Mouse (Mus musculus) hindbrain, embryonic 12.5 days (tissue): ENCODE results near the gene Dcakd. TPM values are rescaled to one million over a fixed set of nuclear protein-coding genes. Genes with fewer than 3 reads are reported as not detected.
"Not testable (repeated sequence)": the region's sequence is repeated elsewhere in the genome, so short reads cannot be mapped to it uniquely, and the experiment has no call there.

Experiments used
- ATAC-seq: fragments of 200-750 bp; cut with Nextera tagmentation; 2 replicates; pipeline ENCODE4 v1.8.0; 2017; ENCODE audit warnings: moderate TSS enrichment; ENCODE audit not compliant: low FRiP score
- H3K27ac ChIP-seq: fragments of 300-500 bp; sonication (generic); 2 replicates; pipeline ENCODE4 v1.5.1; 2016; ENCODE audit warnings: mild to moderate bottlenecking
- H3K27me3 ChIP-seq: fragments of 300-500 bp; sonication (generic); 2 replicates; pipeline ENCODE4 v1.6.1; 2016; ENCODE audit warnings: mild to moderate bottlenecking
- H3K36me3 ChIP-seq: fragments of 300-500 bp; sonication (generic); 2 replicates; pipeline ENCODE4 v1.6.1; 2016; ENCODE audit warnings: mild to moderate bottlenecking
- H3K4me1 ChIP-seq: fragments of 300-500 bp; sonication (generic); 2 replicates; pipeline ENCODE4 v1.6.1; 2016
- H3K4me2 ChIP-seq: fragments of 300-500 bp; sonication (generic); replicated peaks from 2 replicates; pipeline ENCODE4 v1.6.1; 2016; ENCODE audit warnings: mild to moderate bottlenecking
- H3K4me3 ChIP-seq: fragments of 300-500 bp; sonication (generic); 2 replicates; pipeline ENCODE4 v1.5.1; 2016; ENCODE audit warnings: mild to moderate bottlenecking
- H3K9ac ChIP-seq: fragments of 300-500 bp; sonication (generic); 2 replicates; pipeline ENCODE4 v1.6.1; 2016; ENCODE audit warnings: mild to moderate bottlenecking, moderate library complexity
- H3K9me3 ChIP-seq: fragments of 300-500 bp; sonication (generic); replicated peaks from 2 replicates; pipeline ENCODE4 v1.6.1; 2016; ENCODE audit warnings: mild to moderate bottlenecking
- WGBS: fragments of 180-500 bp; shearing (Covaris S2); methylation state at CpG from one replicate; pipeline ENCODE4 v1.1.7; 2016; 5-methylcytosine and 5-hydroxymethylcytosine counted together
- polyA plus RNA-seq: library from polyadenylated mRNA; unstranded; fragments of >200 nt; fragmentation: Nextera tagmentation; extraction: Ambion mirVana; gene quantifications from 2 replicates; pipeline ENCODE4 v1.2.1, GENCODE M21; 2016

Gene Dcakd
- polyA plus RNA-seq, 1 experiment from 2014 or later = 161 TPM

DNA sequence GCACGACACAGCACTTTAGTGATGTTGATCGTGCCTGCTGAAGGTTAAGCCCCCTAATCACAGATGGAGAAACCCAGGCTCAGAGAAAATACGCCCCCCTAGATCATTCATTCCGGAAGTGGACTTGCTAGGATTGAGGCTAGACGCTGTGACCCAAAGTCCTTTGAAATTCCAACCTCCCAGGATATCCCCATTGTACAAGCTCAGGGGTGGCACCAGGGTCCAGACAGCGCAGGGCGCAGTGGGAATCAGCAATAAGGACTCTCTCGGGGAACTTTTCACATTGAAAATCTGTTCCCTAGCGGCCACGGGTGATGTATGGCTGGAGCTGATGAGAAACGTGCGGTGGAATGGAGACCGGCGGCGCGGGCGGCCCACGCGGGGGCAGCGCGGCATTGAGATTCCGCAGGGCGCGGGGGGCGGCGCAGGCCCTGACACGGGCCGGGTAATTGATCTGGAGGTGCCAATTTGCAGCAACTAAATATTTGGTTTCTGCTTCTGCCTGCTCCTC is 38.4 kb downstream of the Dcakd start:
- 6% methylated on average over 28 of the region's 28 CpGs for WGBS
- peaks cover 55% of the 10 kb centered on the region for H3K4me1 ChIP-seq
- peaks cover 10% of the 10 kb centered on the region for H3K36me3 ChIP-seq
- H3K9me3 ChIP-seq = no peaks in the 10 kb centered on the region
- H3K27me3 ChIP-seq = peaks cover 50% of the 10 kb centered on the region
- H3K27ac ChIP-seq = no peak overlapping the region
- H3K4me2 ChIP-seq = peak overlapping the region; percentile 59
- peak overlapping the region; percentile 46 for H3K9ac ChIP-seq
- no peak for ATAC-seq
- H3K4me3 ChIP-seq = peak overlapping the region; percentile 30

- Histone ChIP-seq H3K27me3 (peaks cover 28% of the 10 kb centered on the region), H3K4me3 (no peak overlapping the region), H3K36me3 (no peaks in the 10 kb centered on the region), H3K4me1 (peaks cover 27% of the 10 kb centered on the region), H3K27ac (no peak overlapping the region), H3K9me3 (no peaks in the 10 kb centered on the region), H3K4me2 (no peak overlapping the region), H3K9ac (no peak overlapping the region)
- 46% methylated on average over 6 of the region's 6 CpGs for WGBS
- ATAC-seq = no peak
Measured at GRCm38 (mm10) chr11:102985160-102985559, 43.0 kb downstream of the Dcakd start.

GRCm38 (mm10) chr11:102984615-102985014 is 43.5 kb downstream of the Dcakd start:
- no peak overlapping the region for H3K4me2 ChIP-seq
- peaks cover 22% of the 10 kb centered on the region for H3K27me3 ChIP-seq
- no peaks in the 10 kb centered on the region for H3K9me3 ChIP-seq
- 51% methylated on average over 4 of the region's 4 CpGs for WGBS
- H3K4me1 ChIP-seq = peaks cover 23% of the 10 kb centered on the region
- no peak overlapping the region for H3K27ac ChIP-seq
- ATAC-seq = no peak
- no peak overlapping the region for H3K9ac ChIP-seq
- H3K4me3 ChIP-seq = no peak overlapping the region
- H3K36me3 ChIP-seq = no peaks in the 10 kb centered on the region

- Histone ChIP-seq H3K4me1 (peaks cover 21% of the 10 kb centered on the region), H3K27ac (no peak overlapping the region), H3K4me2 (no peak overlapping the region), H3K9ac (no peak overlapping the region), H3K4me3 (no peak overlapping the region), H3K9me3 (no peaks in the 10 kb centered on the region), H3K36me3 (no peaks in the 10 kb centered on the region), H3K27me3 (peaks cover 17% of the 10 kb centered on the region)
- WGBS = 85% methylated on average over 9 of the region's 9 CpGs
- no peak for ATAC-seq
Measured at GRCm38 (mm10) chr11:102984086-102984485, 44.0 kb downstream of the Dcakd start.

DNA sequence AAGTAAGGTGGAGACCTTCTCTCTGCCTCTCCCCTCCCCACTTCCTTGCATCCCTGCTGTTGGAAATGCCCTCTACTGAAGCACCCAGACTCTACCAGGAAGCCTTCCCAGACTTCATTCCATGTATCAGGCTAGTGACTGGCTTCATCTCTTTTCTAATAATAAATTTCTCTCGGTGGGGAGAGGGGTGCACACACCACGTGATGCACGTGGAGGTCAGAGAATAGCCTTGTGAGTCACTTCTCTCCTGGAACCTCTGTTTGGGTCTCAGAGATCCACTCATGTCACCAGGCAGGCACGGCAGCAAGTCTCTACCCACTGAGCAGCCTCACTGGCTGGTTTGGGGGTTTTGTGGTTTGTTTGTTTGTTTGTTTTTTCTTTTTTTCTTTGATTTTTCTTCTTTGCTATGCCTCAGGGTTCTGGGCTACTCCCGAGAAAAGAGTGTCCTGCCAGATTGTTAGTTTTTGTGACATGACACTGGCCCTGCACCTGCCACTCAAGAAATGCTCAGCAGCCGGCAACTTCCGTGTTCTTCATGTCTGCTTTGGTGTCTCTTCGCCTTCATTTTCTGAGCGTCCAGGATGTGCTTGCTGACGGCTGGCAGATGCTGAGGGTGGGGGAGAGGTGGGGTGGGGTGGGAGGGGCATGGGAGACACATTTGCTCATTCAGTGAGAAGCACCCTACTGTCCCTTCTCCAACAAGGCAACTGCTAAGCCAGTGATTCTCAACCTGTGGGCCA is 46.8 kb downstream of the Dcakd start:
- no peaks in the 10 kb centered on the region for H3K9me3 ChIP-seq
- H3K9ac ChIP-seq = no peak overlapping the region
- peaks cover 21% of the 10 kb centered on the region for H3K4me1 ChIP-seq
- H3K36me3 ChIP-seq = no peaks in the 10 kb centered on the region
- H3K4me2 ChIP-seq = no peak overlapping the region
- 58% methylated on average over 10 of the region's 10 CpGs for WGBS
- H3K27me3 ChIP-seq = peaks cover 10% of the 10 kb centered on the region
- no peak for ATAC-seq
- no peak overlapping the region for H3K27ac ChIP-seq
- no peak overlapping the region for H3K4me3 ChIP-seq

GRCm38 (mm10) chr11:102978052-102978666 is 50.0 kb downstream of the Dcakd start:
- Histone ChIP-seq H3K27ac (no peak overlapping the region), H3K9me3 (no peaks in the 10 kb centered on the region), H3K27me3 (peaks cover 4% of the 10 kb centered on the region; the same call in 1 of the 2 replicates), H3K4me3 (no peak overlapping the region), H3K9ac (no peak overlapping the region), H3K4me1 (peaks cover 14% of the 10 kb centered on the region; the same call in 1 of the 2 replicates), H3K4me2 (no peak overlapping the region), H3K36me3 (no peaks in the 10 kb centered on the region)
- ATAC-seq = no peak
- 49% methylated on average over 6 of the region's 6 CpGs for WGBS

GRCm38 (mm10) chr11:102975966-102976365 is 52.2 kb downstream of the Dcakd start:
- not testable (repeated sequence) for H3K36me3 ChIP-seq, H3K27ac ChIP-seq, H3K9me3 ChIP-seq, H3K4me2 ChIP-seq, H3K9ac ChIP-seq, H3K4me3 ChIP-seq, ATAC-seq
- peaks cover 18% of the 10 kb centered on the region; the same call in 1 of the 2 replicates for H3K4me1 ChIP-seq
- peaks cover 13% of the 10 kb centered on the region for H3K27me3 ChIP-seq
- 87% methylated on average over 9 of the region's 9 CpGs for WGBS

DNA sequence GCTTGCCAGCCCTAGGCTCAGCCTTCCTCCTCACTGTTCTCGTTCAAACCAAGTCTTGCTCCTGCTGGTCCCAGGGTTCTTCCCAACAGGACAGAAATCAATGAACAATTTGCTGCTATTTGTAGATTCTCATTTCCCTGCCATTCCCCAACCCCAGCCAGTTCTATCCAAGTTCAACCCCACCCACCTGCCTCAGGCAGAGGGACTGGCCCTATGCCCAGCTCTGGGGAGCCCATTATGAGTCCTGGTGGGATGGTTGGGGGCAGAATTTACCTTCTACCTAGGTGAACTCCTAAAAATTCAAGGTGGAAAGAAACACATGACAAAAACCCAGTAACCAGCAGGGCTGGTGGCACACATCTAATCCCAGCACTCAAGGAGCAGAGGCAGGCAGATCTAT is 55.8 kb downstream of the Dcakd start:
- Histone ChIP-seq H3K4me1 (peaks cover 4% of the 10 kb centered on the region; the same call in 1 of the 2 replicates), H3K27me3 (peaks cover 26% of the 10 kb centered on the region), H3K9ac (no peak overlapping the region), H3K36me3 (no peaks in the 10 kb centered on the region), H3K27ac (no peak overlapping the region), H3K4me3 (no peak overlapping the region), H3K4me2 (no peak overlapping the region), H3K9me3 (no peaks in the 10 kb centered on the region)
- WGBS = 70% methylated on average over 1 of the region's 1 CpGs
- ATAC-seq = no peak

- H3K4me3 ChIP-seq = no peak overlapping the region
- no peak overlapping the region for H3K27ac ChIP-seq
- no peaks in the 10 kb centered on the region for H3K36me3 ChIP-seq
- H3K4me1 ChIP-seq = peaks cover 4% of the 10 kb centered on the region; the same call in 1 of the 2 replicates
- H3K9me3 ChIP-seq = no peaks in the 10 kb centered on the region
- WGBS = 45% methylated on average over 5 of the region's 5 CpGs
- H3K4me2 ChIP-seq = no peak overlapping the region
- ATAC-seq = no peak
- H3K27me3 ChIP-seq = peaks cover 28% of the 10 kb centered on the region
- no peak overlapping the region for H3K9ac ChIP-seq
Measured at GRCm38 (mm10) chr11:102971604-102972003, 56.5 kb downstream of the Dcakd start.

DNA sequence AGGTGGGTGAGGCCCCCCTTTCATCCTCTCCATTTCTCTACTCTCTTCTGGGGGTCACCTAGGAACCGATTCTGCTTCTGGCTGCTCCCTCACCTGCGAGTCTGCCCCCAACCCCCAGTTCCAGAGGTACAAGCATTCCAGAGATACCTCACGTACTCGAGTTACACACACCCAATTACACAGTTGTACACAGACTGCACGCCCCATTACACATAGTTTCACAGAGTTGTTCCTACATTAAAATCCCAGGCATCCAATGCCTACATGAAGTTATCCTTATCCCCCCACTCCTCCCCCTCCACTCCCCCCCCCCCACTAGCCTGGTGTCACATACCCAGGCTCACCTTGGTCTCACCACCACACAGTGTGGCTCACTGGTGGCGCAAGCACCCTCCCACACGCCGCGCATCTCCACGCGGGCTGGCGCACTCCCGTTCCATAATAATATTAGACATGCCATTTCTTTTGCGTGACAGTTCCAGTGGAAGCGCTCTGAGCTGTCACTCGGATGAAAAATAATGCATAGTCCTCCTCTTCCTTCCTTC is 63.5 kb downstream of the Dcakd start:
- H3K4me1 ChIP-seq = peaks cover 25% of the 10 kb centered on the region
- 68% methylated on average over 16 of the region's 16 CpGs for WGBS
- no peak overlapping the region for H3K4me3 ChIP-seq
- ATAC-seq = peak; percentile 55; the same call in 1 of the 2 replicates
- no peak overlapping the region for H3K4me2 ChIP-seq
- no peaks in the 10 kb centered on the region for H3K9me3 ChIP-seq
- H3K9ac ChIP-seq = no peak overlapping the region
- no peaks in the 10 kb centered on the region for H3K36me3 ChIP-seq
- peak overlapping the region; percentile 88; the same call in 1 of the 2 replicates for H3K27ac ChIP-seq
- peaks cover 22% of the 10 kb centered on the region for H3K27me3 ChIP-seq

DNA sequence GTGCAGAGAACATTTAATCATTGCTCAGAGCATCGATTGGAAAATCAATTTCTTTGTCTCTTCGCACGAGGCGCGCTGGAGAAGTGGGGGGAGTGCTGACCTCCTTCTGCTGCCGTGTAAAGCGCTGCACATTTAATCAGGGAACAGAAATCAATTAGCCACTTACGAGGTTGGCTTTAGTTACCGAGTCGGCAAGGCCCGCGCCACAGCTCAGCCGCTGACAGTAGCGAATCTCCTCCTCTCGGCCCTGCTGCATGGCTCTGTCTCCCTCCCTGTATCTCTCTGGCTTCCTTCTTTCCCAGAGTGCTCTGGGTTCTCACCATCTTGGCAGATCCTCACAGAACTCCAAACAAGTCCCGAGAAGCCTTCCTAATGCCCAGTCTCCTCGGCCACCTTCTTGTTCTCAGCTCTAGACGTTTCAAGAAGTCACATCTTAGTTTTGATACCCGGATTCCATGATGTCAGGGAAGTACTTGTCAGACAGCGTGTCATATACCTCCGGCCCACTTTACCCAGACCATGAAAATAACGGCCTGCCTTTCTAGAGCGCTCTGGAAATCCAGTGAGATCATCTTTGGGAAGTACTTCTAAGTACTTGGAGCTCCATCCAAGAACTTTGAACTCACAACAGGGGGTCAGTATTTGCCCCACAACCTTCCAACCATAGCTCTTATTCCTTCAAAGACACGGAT is 64.1 kb downstream of the Dcakd start:
- H3K36me3 ChIP-seq = no peaks in the 10 kb centered on the region
- no peaks in the 10 kb centered on the region for H3K9me3 ChIP-seq
- no peak overlapping the region for H3K4me3 ChIP-seq
- peaks cover 25% of the 10 kb centered on the region for H3K4me1 ChIP-seq
- peak overlapping the region; percentile 42; the same call in 1 of the 2 replicates for H3K9ac ChIP-seq
- H3K4me2 ChIP-seq = peak overlapping the region; percentile 46
- H3K27me3 ChIP-seq = peaks cover 19% of the 10 kb centered on the region
- ATAC-seq = peak; percentile 59
- H3K27ac ChIP-seq = peak overlapping the region; percentile 88
- WGBS = 16% methylated on average over 24 of the region's 24 CpGs
